ENCODE assay signal across 22 mouse cellular contexts in genomic region chr2:137146938-137147666, GRCm38 (mm10). TPM values are rescaled to one million over a fixed set of nuclear protein-coding genes. Genes with fewer than 3 reads are reported as not detected.
DNase-seq lines count a peak whose midpoint lies in the region; ATAC-seq and TF ChIP-seq lines count a peak whose summit lies in the region.
"Had no signal": no experiment of that assay in that cellular context is flagged by ENCODE, and none has a peak within 500 bp of the region (broad histone marks: within the 10 kb centered on the region; RNA-seq: fewer than 3 reads in every experiment).

No protein-coding gene starts in this region.

- ATAC-seq in intestine, embryonic 14.5 days (replicated peaks; ENCODE audit: low FRiP score, low TSS enrichment, low read depth), result peak; percentile 43; the same call in 1 of the 2 replicates
- ATAC-seq in intestine, postnatal 0 days, result no peak
- peak; percentile 87 for ATAC-seq in intestine, embryonic 15.5 days
- ATAC-seq in intestine, embryonic 16.5 days, result peak; percentile 81
- no peak for ATAC-seq in hindbrain, embryonic 12.5 days (ENCODE audit: low FRiP score)
- no peak for ATAC-seq in lung, postnatal 0 days
- ATAC-seq: activated CD4-positive, CD25-positive, alpha-beta regulatory T cell, adult 4 months; CD4-positive, CD25-positive, alpha-beta regulatory T cell, adult 4 months; Patski had no signal

- no peaks in the 10 kb centered on the region for H3K9me3 ChIP-seq in intestine, embryonic 14.5 days (ENCODE audit: control insufficient read depth, low read length)
- no peaks in the 10 kb centered on the region for H3K9me3 ChIP-seq in intestine, postnatal 0 days (ENCODE audit: control insufficient read depth)
- no peaks in the 10 kb centered on the region for H3K9me3 ChIP-seq in intestine, embryonic 15.5 days
- H3K9me3 ChIP-seq in intestine, embryonic 16.5 days (ENCODE audit: control insufficient read depth, low read length), result no peaks in the 10 kb centered on the region
- no peaks in the 10 kb centered on the region for H3K9me3 ChIP-seq in hindbrain, embryonic 12.5 days (replicated peaks)
- H3K9me3 ChIP-seq in hindbrain, embryonic 10.5 days, result no peaks in the 10 kb centered on the region
- H3K9me3 ChIP-seq in lung, postnatal 0 days (ENCODE audit: low read length), result no peaks in the 10 kb centered on the region
- H3K9me3 ChIP-seq: G1E had no signal

- no peak for TF ChIP-seq EP300 in lung, postnatal 0 days (IDR thresholded peaks at IDR 0.05)

- H3K9ac ChIP-seq in intestine, embryonic 14.5 days (ENCODE audit: low read length), result no peak overlapping the region
- no peak overlapping the region for H3K9ac ChIP-seq in intestine, postnatal 0 days (ENCODE audit: low read depth, low read length)
- no peak overlapping the region for H3K9ac ChIP-seq in intestine, embryonic 15.5 days
- H3K9ac ChIP-seq in intestine, embryonic 16.5 days (ENCODE audit: low read depth, low read length), result no peak overlapping the region
- H3K9ac ChIP-seq in hindbrain, embryonic 12.5 days, result no peak overlapping the region
- H3K9ac ChIP-seq in lung, postnatal 0 days (replicated peaks; ENCODE audit: low read depth), result no peak overlapping the region

- no peak for TF ChIP-seq CTCF in intestine, postnatal 0 days (IDR thresholded peaks at IDR 0.05; ENCODE audit: low read depth)
- no peak for TF ChIP-seq CTCF in small intestine, adult 2 months (IDR thresholded peaks at IDR 0.05; ENCODE audit: extremely low read depth, insufficient read length, insufficient replicate concordance, low read depth, low read length)
- no peak for TF ChIP-seq CTCF in lung, postnatal 0 days (IDR thresholded peaks at IDR 0.05)

- no peak overlapping the region for H3K4me3 ChIP-seq in intestine, embryonic 14.5 days (ENCODE audit: low read depth, low read length)
- H3K4me3 ChIP-seq in intestine, postnatal 0 days (ENCODE audit: low read depth, low read length), result no peak overlapping the region
- no peak overlapping the region for H3K4me3 ChIP-seq in intestine, embryonic 15.5 days (replicated peaks)
- no peak overlapping the region for H3K4me3 ChIP-seq in intestine, embryonic 16.5 days (ENCODE audit: low read length)
- no peak overlapping the region for H3K4me3 ChIP-seq in small intestine, adult 2 months (ENCODE audit: low read depth, low read length)
- no peak overlapping the region for H3K4me3 ChIP-seq in hindbrain, embryonic 12.5 days
- no peak overlapping the region for H3K4me3 ChIP-seq in hindbrain, embryonic 10.5 days
- H3K4me3 ChIP-seq in lung, postnatal 0 days (ENCODE audit: low read depth, low read length), result no peak overlapping the region

- no peaks in the 10 kb centered on the region for H3K36me3 ChIP-seq in intestine, embryonic 14.5 days (ENCODE audit: control insufficient read depth, insufficient read depth, low read length)
- H3K36me3 ChIP-seq in intestine, postnatal 0 days (ENCODE audit: control insufficient read depth, insufficient read depth), result no peaks in the 10 kb centered on the region
- no peaks in the 10 kb centered on the region for H3K36me3 ChIP-seq in intestine, embryonic 15.5 days
- H3K36me3 ChIP-seq in intestine, embryonic 16.5 days (ENCODE audit: control insufficient read depth, insufficient read depth, low read length), result no peaks in the 10 kb centered on the region
- H3K36me3 ChIP-seq in small intestine, adult 2 months (ENCODE audit: control insufficient read depth, insufficient read depth, low read length), result no peaks in the 10 kb centered on the region
- H3K36me3 ChIP-seq in hindbrain, embryonic 12.5 days, result no peaks in the 10 kb centered on the region
- no peaks in the 10 kb centered on the region for H3K36me3 ChIP-seq in hindbrain, embryonic 10.5 days
- no peaks in the 10 kb centered on the region for H3K36me3 ChIP-seq in lung, postnatal 0 days (ENCODE audit: insufficient read depth, low read length)
- H3K36me3 ChIP-seq: G1E had no signal

- DNase-seq in intestine, embryonic 14.5 days (ENCODE audit: low spot score), result no peak
- DNase-seq in hindbrain, embryonic 10.5 days (ENCODE audit: low spot score), result no peak
- no peak for DNase-seq in lung, postnatal 0 days (ENCODE audit: low spot score)
- DNase-seq: adrenal gland, adult 2 months; adrenal gland, adult 8-10 months; adrenal gland, postnatal 10 days; adrenal gland, postnatal 14 days; adrenal gland, postnatal 25 days; adrenal gland, postnatal 36 days; B cell, adult 2 months; cerebellum, adult 11 months; cerebellum, adult 11-12 months had no signal

- no peaks in the 10 kb centered on the region for H3K27me3 ChIP-seq in intestine, embryonic 14.5 days (replicated peaks; ENCODE audit: control insufficient read depth, insufficient read depth, low read length)
- H3K27me3 ChIP-seq in intestine, postnatal 0 days (replicated peaks; ENCODE audit: control insufficient read depth, insufficient read depth, low read length), result no peaks in the 10 kb centered on the region
- H3K27me3 ChIP-seq in intestine, embryonic 15.5 days (replicated peaks), result no peaks in the 10 kb centered on the region
- H3K27me3 ChIP-seq in intestine, embryonic 16.5 days (replicated peaks; ENCODE audit: control insufficient read depth, insufficient read depth, low read length), result no peaks in the 10 kb centered on the region
- H3K27me3 ChIP-seq in small intestine, adult 2 months (ENCODE audit: control insufficient read depth, insufficient read depth, low read length), result no peaks in the 10 kb centered on the region
- H3K27me3 ChIP-seq in hindbrain, embryonic 12.5 days, result no peaks in the 10 kb centered on the region
- no peaks in the 10 kb centered on the region for H3K27me3 ChIP-seq in hindbrain, embryonic 10.5 days (ENCODE audit: insufficient read depth, poor library complexity, severe bottlenecking)
- H3K27me3 ChIP-seq in lung, postnatal 0 days (replicated peaks; ENCODE audit: insufficient read depth, low read length), result no peaks in the 10 kb centered on the region
- H3K27me3 ChIP-seq: CH12.LX, Patski had no signal

- no peak for TF ChIP-seq POLR2A in small intestine, adult 2 months (IDR thresholded peaks at IDR 0.05; ENCODE audit: low read depth, low read length)

- H3K4me2 ChIP-seq in intestine, embryonic 14.5 days (ENCODE audit: low read length), result no peak overlapping the region
- no peak overlapping the region for H3K4me2 ChIP-seq in intestine, postnatal 0 days (replicated peaks; ENCODE audit: low read depth)
- no peak overlapping the region for H3K4me2 ChIP-seq in intestine, embryonic 15.5 days (replicated peaks)
- no peak overlapping the region for H3K4me2 ChIP-seq in intestine, embryonic 16.5 days (ENCODE audit: low read depth, low read length)
- no peak overlapping the region for H3K4me2 ChIP-seq in hindbrain, embryonic 12.5 days (replicated peaks)
- no peak overlapping the region for H3K4me2 ChIP-seq in lung, postnatal 0 days (replicated peaks; ENCODE audit: low read depth, low read length)

- H3K4me1 ChIP-seq in intestine, embryonic 14.5 days (replicated peaks; ENCODE audit: control insufficient read depth, insufficient read depth, low read length), result no peaks in the 10 kb centered on the region
- H3K4me1 ChIP-seq in intestine, postnatal 0 days (replicated peaks; ENCODE audit: control insufficient read depth, insufficient read depth, low read length), result no peaks in the 10 kb centered on the region
- H3K4me1 ChIP-seq in intestine, embryonic 15.5 days (replicated peaks), result no peaks in the 10 kb centered on the region
- peaks cover 4% of the 10 kb centered on the region; the same call in 1 of the 2 replicates for H3K4me1 ChIP-seq in intestine, embryonic 16.5 days (ENCODE audit: control insufficient read depth, insufficient read depth, low read length)
- H3K4me1 ChIP-seq in small intestine, adult 2 months (ENCODE audit: control insufficient read depth, insufficient read depth, insufficient read length, low read length), result peaks cover 7% of the 10 kb centered on the region
- no peaks in the 10 kb centered on the region for H3K4me1 ChIP-seq in hindbrain, embryonic 12.5 days
- H3K4me1 ChIP-seq in hindbrain, embryonic 10.5 days (replicated peaks), result no peaks in the 10 kb centered on the region
- H3K4me1 ChIP-seq in lung, postnatal 0 days (ENCODE audit: insufficient read depth, low read depth, low read length), result no peaks in the 10 kb centered on the region

- H3K27ac ChIP-seq in intestine, embryonic 14.5 days (ENCODE audit: low read depth), result no peak overlapping the region
- no peak overlapping the region for H3K27ac ChIP-seq in intestine, postnatal 0 days (ENCODE audit: low read depth, low read length)
- no peak overlapping the region for H3K27ac ChIP-seq in intestine, embryonic 15.5 days
- H3K27ac ChIP-seq in intestine, embryonic 16.5 days (ENCODE audit: low read length), result peak overlapping the region; percentile 41; the same call in 1 of the 2 replicates
- peak overlapping the region; percentile 78 for H3K27ac ChIP-seq in small intestine, adult 2 months (ENCODE audit: insufficient read depth, low read depth, low read length)
- no peak overlapping the region for H3K27ac ChIP-seq in hindbrain, embryonic 12.5 days
- H3K27ac ChIP-seq in hindbrain, embryonic 10.5 days, result no peak overlapping the region
- H3K27ac ChIP-seq in lung, postnatal 0 days (ENCODE audit: low read length), result no peak overlapping the region

- 70% methylated on average over 2 of the region's 2 CpGs for WGBS in intestine, embryonic 14.5 days
- WGBS in intestine, postnatal 0 days, result 34% methylated on average over 2 of the region's 2 CpGs
- WGBS in intestine, embryonic 15.5 days, result 65% methylated on average over 2 of the region's 2 CpGs
- WGBS in intestine, embryonic 16.5 days, result 57% methylated on average over 2 of the region's 2 CpGs
- WGBS in small intestine, adult 2 months, result 28% methylated on average over 2 of the region's 2 CpGs
- WGBS in hindbrain, embryonic 12.5 days, result 97% methylated on average over 2 of the region's 2 CpGs
- WGBS in hindbrain, embryonic 10.5 days, result 93% methylated on average over 2 of the region's 2 CpGs
- 80% methylated on average over 2 of the region's 2 CpGs for WGBS in lung, postnatal 0 days

RNA-seq across cellular contexts. Expression of gene Jag1, which starts 30.7 kb away (rescaled TPM):
- 18.8 and 20.6 TPM in 2 replicates for polyA plus RNA-seq in intestine, embryonic 14.5 days (2014; fragmentation: Nextera tagmentation; extraction: Ambion mirVana)
- polyA plus RNA-seq in intestine, postnatal 0 days (2015; fragmentation: Nextera tagmentation; extraction: Ambion mirVana), result 6.0 and 6.9 TPM in 2 replicates
- polyA plus RNA-seq in intestine, embryonic 15.5 days (2015; fragmentation: Nextera tagmentation; extraction: Ambion mirVana), result 15.8 and 18.3 TPM in 2 replicates
- polyA plus RNA-seq in intestine, embryonic 16.5 days (2015; fragmentation: Nextera tagmentation; extraction: Ambion mirVana), result 5.1 and 8.9 TPM in 2 replicates
- polyA plus RNA-seq in small intestine, adult 2 months (2012; rRNA removed), result 2.7 and 3.2 TPM in 2 replicates
- 31.6 and 34.0 TPM in 2 replicates for polyA plus RNA-seq in hindbrain, embryonic 12.5 days (2016; fragmentation: Nextera tagmentation; extraction: Ambion mirVana)
- 21.2 and 30.5 TPM in 2 replicates for polyA plus RNA-seq in hindbrain, embryonic 10.5 days (2016; fragmentation: Nextera tagmentation; extraction: Ambion mirVana)
- 14.8 and 15.4 TPM in 2 replicates for polyA plus RNA-seq in lung, postnatal 0 days (2015; fragmentation: Nextera tagmentation; extraction: Ambion mirVana)
- polyA plus RNA-seq: G1E had no signal

Comparison
In these comparisons a context has a peak if more than half of its experiments do, and no peak if none do; other contexts are left out.
1. ATAC-seq: peak in intestine, embryonic 14.5 days (single experiment), intestine, embryonic 15.5 days (single experiment) and intestine, embryonic 16.5 days (single experiment); none in intestine, postnatal 0 days (single experiment), hindbrain, embryonic 12.5 days (single experiment) and lung, postnatal 0 days (single experiment).
2. H3K27ac ChIP-seq: peak in intestine, embryonic 16.5 days (single experiment) and small intestine, adult 2 months (single experiment); none in intestine, embryonic 14.5 days (single experiment), intestine, postnatal 0 days (single experiment), intestine, embryonic 15.5 days (single experiment), hindbrain, embryonic 12.5 days (single experiment), hindbrain, embryonic 10.5 days (single experiment) and lung, postnatal 0 days (single experiment).